Mouse (Mus musculus) layer of hippocampus, adult 18-20 months (tissue): ENCODE measurements around the gene Vmn1r180. TPM values are rescaled to one million over a fixed set of nuclear protein-coding genes. Genes with fewer than 3 reads are reported as not detected.
"Not testable (repeated sequence)": the region's sequence is repeated elsewhere in the genome, so short reads cannot be mapped to it uniquely, and the experiment has no call there.

Experiments
- DNase-seq, 2 experiments: peaks; one replicate each; pipeline ENCODE4 v3.0.0; 2022; ENCODE audit warnings: low spot score in 2 of 2
- long read RNA-seq: library from polyadenylated mRNA; stranded (forward); transcript quantifications from one replicate; pipeline ENCODE4 v2.0.0, GENCODE M21; 2021
- total RNA-seq, 2 experiments: library from RNA; stranded (reverse); gene quantifications; 2 replicates each; pipeline ENCODE4 v1.2.3; 2021

Gene Vmn1r180
- total RNA-seq, result not detected
- long read RNA-seq, result 0 reads

DNA sequence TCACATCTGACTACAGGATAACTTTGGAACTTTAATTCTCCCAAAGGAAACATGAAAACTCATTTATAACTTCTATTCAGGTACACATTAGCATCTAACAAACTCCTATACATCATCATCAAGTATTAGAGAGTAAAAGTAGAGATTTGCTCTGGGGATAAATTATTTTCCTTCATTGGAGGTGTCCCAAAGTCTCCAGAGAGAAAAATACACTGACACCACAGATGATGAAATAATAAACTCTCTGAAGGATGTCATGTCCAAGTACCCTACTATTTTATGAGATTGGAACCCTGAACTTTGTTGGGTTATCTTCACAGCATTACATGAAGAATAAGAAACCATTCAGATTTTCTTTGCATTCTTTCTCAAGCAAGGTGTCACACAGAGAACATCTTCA is at the start of gene Vmn1r180:
Vmn1r180 (plus strand) TSS at position 301 of the 400 bp plus-strand sequence.
- DNase-seq, result no peak

GRCm38 (mm10) chr7:23926678-23927077 is 23.8 kb upstream of the Vmn1r180 start, which contains the start of gene Vmn1r179:
TSS of gene Vmn1r179 (plus strand) at chr7:23926978.
- no peak for DNase-seq

DNA sequence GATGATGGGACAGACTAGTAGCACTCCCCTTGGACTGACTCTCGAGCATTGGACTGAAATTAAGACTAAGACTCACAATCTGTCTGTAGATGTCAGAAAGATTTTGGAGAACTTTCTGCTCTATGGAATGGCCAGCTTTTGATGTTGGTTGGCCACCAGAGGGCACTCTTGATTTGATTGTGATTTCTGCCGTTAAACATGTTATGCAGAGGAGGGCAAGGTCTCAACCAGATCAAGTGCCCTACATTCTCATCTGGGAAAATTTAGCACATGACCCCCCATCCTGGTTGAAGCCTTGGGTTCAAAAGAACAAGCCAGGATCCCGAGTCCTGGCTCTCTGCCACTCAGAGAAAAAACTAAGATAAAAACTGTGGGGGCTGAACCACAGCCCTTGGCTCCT is 17.6 kb downstream of the Vmn1r180 start:
- peak in 1 of 2 experiments; percentile 32 for DNase-seq

GRCm38 (mm10) chr7:23974315-23974714 is 23.9 kb downstream of the Vmn1r180 start, which contains the start of gene Vmn1r181:
TSS of gene Vmn1r181 (plus strand) at chr7:23974615.
- not testable (repeated sequence) for DNase-seq

GRCm38 (mm10) chr7:24001391-24001790 is 51.0 kb downstream of the Vmn1r180 start, which contains the start of gene V1rd19:
TSS of gene V1rd19 (plus strand) at chr7:24001691.
- DNase-seq, result no peak

Other genes starting within 250 kb of the Vmn1r180 start
- not detected for gene Vmn1r173, start 249.9 kb upstream of the Vmn1r180 start, total RNA-seq
- gene Vmn1r174, start 198.4 kb upstream of the Vmn1r180 start, total RNA-seq, result not detected
- not detected for gene Vmn1r175, start 140.0 kb upstream of the Vmn1r180 start, total RNA-seq
- gene Vmn1r176, start 113.3 kb upstream of the Vmn1r180 start, total RNA-seq, result not detected
- gene Vmn1r177, start 84.2 kb upstream of the Vmn1r180 start, total RNA-seq, result not detected
- gene Vmn1r178, start 58.6 kb upstream of the Vmn1r180 start, total RNA-seq, result not detected
- not detected for gene Vmn1r179, start 23.7 kb upstream of the Vmn1r180 start, total RNA-seq
- gene Vmn1r181, start 24.0 kb downstream of the Vmn1r180 start, total RNA-seq, result not detected
- not detected for gene V1rd19, start 51.1 kb downstream of the Vmn1r180 start, total RNA-seq
- gene Vmn1r183, start 102.6 kb downstream of the Vmn1r180 start, total RNA-seq, result not detected
- gene Zfp180, start 131.3 kb downstream of the Vmn1r180 start, total RNA-seq, result 10 to 100 TPM; 45.3 to 48.6 TPM
- 10 to 100 TPM; 10.6 to 11.2 TPM for gene Zfp112, start 161.7 kb downstream of the Vmn1r180 start, total RNA-seq
- gene Zfp235, start 183.5 kb downstream of the Vmn1r180 start, total RNA-seq, result 10 to 100 TPM; 19.4 to 22.5 TPM
- gene Zfp114, start 224.4 kb downstream of the Vmn1r180 start, total RNA-seq, result 1 to 10 TPM; 2.9 to 4.1 TPM